Mouse (Mus musculus): ENCODE data around the gene Qpctl.

GRCm38 (mm10) chr7:19100290-19100689 lies 48.8 kb downstream of the Qpctl start:
- TF ChIP-seq CTCF (IDR thresholded peaks at IDR 0.05; ENCODE audit: borderline replicate concordance, control insufficient read depth, extremely low read depth, insufficient read depth, low read length, poor library complexity): no peak
- TF ChIP-seq POLR2A (IDR thresholded peaks at IDR 0.05; ENCODE audit: control insufficient read depth, extremely low read depth, insufficient read depth, low read length, poor library complexity): no peak
